Mouse (Mus musculus): ENCODE data around the gene Rad52.

Gene Rad52

DNA sequence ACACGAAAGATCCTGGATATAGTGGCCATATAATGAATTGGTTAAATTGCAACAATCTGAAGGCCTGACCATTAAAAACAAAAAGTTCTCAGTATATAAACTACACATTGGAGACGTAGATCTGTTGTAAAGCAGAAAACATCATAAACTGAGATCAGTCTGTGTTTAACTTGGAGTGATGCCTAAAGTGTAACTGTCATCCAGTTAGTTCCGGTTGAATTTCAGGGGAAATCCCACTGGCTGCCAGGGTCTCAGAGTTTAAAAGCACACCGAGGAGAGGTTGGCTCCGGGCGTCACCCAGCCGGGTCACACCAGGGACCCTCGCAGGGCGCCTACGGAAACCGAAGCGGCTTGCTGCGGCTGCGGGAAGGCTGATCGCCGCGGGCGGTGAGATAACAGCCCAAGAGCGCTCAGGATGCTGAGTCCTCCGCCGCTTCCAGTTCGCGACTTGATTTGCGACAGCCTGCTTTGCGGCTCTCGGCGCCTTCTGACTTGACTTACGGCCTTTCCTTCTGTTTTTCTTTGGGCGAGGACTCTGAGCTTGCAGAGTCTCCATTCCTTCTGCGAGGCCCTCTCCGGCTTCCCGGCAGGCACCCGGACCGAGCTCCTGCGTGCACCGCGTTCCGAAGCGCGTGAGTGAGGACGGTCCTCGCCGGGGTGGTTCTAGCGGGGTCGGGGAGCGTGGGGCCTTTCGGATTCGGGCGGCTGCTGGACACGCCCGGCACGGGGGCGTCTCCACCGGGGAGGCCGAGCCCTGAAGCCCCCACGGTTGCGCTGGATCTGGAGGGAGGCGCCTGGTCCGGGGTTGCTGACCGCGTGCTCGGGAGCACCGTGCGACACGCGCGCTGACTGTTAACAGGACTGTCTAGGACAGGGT lies at the start of gene Rad52:
Gene Rad52 (plus strand): TSS at position 495 of the 877 bp plus-strand sequence.
- peak; percentile 92 for DNase-seq

DNA sequence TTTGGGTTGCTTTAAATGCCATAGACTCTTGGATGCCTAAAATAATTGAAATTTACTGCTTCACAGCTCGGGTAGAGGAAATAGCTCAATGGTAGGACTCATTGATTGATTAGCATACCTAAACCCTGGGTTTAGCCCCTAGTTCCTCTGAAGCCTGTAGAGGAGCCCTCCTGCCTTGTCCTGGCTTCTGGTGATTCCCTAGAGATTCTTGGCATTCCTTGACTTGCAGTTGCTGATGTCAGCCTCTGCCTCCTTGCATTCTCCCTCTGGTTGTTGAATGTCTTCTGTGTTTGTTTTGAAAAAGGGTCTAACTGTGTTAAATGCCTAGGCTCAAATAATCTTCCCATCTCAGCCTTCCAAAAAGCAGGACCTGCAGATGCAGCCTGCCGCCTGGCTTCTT lies 48.3 kb upstream of the Rad52 start:
- DNase-seq, result no peak

DNA sequence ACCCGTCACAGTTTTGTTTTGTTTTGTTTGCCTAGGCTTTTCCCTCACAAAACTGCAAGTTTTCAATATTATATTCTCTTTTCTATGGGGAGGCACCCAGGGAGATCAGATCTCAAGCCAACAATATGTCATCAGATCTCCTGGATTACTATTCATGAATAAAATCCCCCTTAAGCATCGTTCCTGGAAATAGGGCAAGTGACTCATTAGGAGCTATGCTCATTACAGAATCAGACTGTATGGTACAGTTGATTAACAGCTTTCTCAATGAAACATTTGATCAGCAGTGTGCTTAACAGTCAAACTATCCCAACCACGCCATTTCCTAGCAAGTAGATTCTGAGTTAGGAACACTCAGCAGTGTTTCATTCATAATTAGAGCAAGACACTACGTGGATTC lies 47.0 kb upstream of the Rad52 start:
- no peak for DNase-seq

- DNase-seq, result no peak
Observed at GRCm38 (mm10) chr6:119860236-119860635, 42.3 kb upstream of the Rad52 start.

- DNase-seq, result no peak
Observed at GRCm38 (mm10) chr6:119861519-119861918, 41.0 kb upstream of the Rad52 start.

DNA sequence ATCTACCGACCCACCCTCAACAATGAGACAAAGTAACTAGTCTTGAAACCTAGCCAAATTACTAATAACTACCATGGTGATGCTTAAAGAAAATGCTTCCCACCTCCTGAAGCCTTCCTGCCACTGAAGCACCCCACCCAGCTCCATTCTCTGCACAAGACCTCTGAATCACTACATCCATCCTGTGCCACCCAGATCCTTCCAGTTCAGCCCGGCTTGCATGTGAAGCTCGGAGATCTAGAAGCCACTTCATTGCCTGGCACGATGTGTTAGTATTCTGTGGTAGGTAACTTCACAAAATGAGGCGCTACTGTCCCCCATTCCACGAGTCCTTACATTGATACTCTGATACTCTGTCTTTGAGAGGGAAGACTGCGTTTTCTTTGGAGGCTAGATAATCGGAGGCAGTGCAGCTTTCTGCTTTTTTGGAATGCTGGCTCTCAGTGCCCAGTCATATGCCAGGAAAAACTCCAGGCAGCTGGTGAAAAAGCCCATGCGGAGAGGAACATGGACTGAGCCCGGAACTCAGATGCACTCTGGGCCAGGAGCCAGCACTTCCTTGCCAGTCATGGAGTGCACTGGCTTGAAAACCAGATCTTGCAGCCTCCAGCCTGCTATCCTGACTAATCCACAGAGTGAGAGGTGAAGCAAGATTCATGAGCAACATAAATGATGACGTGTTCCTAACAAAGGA lies 38.0 kb upstream of the Rad52 start:
- DNase-seq, result peak; percentile 87

- DNase-seq, result no peak
Observed at GRCm38 (mm10) chr6:119883151-119883550, 19.3 kb upstream of the Rad52 start.

GRCm38 (mm10) chr6:119892711-119893110 lies 9.8 kb upstream of the Rad52 start:
- DNase-seq, result no peak

DNA sequence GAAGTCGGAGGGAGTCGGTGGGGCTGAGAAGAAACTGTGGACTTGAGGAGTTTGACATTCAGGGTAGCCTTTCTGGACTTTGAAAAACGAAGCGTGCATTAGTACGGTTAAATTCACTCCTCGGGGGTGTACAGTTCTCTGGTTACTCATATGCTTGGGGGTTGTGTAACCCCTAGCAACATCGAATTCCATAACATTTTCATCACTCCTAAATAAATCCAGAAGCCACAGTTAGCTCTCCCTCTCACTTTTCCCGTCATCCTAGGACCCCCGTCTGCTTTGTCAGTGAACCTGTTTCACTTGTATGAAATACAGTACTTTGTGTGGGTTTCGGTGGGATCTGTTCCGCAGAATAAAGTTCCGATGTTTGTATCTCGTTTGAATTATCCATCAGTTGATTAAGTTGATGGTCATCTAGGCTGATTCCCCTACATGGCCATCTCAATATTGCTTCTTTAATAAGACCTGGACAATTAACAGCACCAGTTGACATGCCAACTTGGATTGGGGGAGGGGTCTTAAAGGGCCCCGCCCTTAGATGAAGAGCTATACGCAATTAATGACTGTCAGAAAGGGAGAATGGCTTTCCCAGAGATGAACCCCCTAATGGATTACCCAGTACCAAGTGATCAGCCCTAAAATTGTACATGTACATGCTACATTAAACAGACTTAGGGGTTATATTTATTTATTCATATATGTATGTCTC lies 737 bp downstream of the Rad52 start:
- no peak for DNase-seq

GRCm38 (mm10) chr6:119905461-119905860 lies 3.0 kb downstream of the Rad52 start:
- no peak for DNase-seq

GRCm38 (mm10) chr6:119912046-119912445 lies 9.5 kb downstream of the Rad52 start:
- DNase-seq, result no peak

DNA sequence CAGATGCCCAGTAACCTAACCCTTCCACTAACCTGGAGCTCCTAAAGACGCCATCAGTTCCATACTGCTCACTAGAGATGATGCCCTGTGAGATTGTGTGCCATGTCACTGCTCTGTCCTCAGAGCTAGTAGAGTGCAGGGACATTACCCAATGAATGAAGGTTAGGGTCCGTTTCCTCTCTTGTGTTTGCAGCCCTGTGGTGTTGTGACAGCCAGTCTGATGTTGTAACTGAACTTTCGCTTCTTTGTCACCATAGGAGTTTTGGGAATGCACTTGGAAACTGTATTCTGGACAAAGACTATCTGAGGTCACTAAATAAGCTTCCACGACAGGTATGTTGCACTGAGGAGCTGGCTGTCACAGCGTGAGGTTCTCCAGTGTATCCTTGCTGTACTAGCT lies 13.2 kb downstream of the Rad52 start:
- no peak for DNase-seq

DNA sequence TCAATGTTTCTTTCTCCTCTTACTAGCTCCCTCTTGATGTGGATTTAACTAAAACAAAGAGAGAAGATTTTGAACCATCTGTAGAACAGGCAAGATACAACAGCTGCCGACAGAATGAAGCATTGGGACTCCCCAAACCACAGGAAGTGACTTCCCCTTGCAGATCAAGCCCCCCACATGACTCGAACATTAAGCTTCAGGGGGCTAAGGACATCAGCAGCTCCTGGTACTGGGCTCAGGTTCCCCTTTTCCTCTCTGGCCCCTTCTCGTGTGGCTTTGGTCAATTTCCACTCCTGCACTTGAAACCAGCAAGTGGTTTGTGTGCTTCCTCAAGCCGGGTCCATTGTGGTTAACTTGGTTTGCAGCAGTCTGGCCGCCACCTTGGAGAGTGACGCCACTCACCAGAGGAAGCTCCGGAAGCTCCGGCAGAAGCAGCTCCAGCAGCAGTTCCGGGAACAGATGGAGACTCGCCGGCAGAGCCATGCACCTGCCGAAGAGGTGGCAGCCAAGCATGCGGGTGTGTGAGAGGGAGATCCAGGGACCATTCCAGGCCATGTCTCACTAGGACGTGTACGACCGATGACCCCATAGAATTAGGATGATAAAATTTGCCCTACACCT lies 16.2 kb downstream of the Rad52 start:
- DNase-seq, result peak; percentile 33

DNA sequence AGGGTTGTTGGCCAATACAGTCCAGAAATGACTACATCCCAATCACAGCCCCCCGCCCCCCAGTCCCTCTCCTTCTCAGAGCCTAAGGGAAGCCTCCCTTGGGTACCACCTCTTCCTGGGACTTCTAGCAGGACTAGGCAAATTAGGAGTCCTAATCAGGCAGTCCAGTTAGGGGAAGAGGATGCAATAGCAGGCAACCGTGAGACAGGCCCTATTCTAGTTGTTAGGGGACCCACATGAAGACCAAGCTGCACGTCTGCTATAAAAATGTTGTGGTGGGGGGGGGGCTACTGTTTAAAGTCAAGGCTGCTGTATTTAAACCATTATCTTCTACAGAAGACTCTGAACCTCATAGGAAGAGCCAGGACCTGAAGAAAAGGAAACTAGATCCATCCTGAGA lies 19.6 kb downstream of the Rad52 start:
- no peak for DNase-seq

DNA sequence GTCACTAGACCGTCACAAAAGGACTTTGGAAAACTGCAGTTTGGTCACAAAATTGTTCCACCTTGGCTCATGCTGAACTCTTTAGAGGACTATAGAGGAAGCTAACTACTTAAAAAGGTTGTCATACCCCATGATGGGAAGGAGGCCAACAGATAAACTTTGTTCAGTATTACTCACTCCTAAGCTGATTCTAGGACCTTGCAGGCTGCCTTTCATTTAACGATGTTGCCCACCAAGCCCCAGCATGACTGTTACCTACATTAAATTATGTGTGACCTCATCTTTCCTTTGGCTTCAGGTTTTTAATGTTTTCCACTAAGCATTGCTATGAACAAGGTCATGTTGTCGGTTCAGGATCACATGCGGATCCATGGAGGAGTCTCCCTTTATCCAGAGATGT lies 20.0 kb downstream of the Rad52 start:
- DNase-seq, result no peak

GRCm38 (mm10) chr6:119924235-119925005 lies 21.9 kb downstream of the Rad52 start:
- DNase-seq, result peak; percentile 51
